Mouse (Mus musculus) midbrain, embryonic 10.5 days (tissue): Measurements from ENCODE around the gene Hist1h1d. TPM values are rescaled to one million over a fixed set of nuclear protein-coding genes. Genes with fewer than 3 reads are reported as not detected.

Source experiments
- DNase-seq: peaks from one replicate; pipeline ENCODE4 v3.0.0-alpha.2; 2017; ENCODE audit warnings: low spot score
- H3K27ac ChIP-seq: fragments of 300-500 bp; sonication (generic); replicated peaks from 2 replicates; pipeline ENCODE4 v1.5.1; 2016; ENCODE audit warnings: mild to moderate bottlenecking
- H3K27me3 ChIP-seq: fragments of 300-500 bp; sonication (generic); 2 replicates; pipeline ENCODE4 v1.6.1; 2016; ENCODE audit warnings: low read depth, mild to moderate bottlenecking; ENCODE audit not compliant: poor library complexity, severe bottlenecking
- H3K36me3 ChIP-seq: fragments of 300-500 bp; sonication (generic); 2 replicates; pipeline ENCODE4 v1.6.1; 2016; ENCODE audit warnings: mild to moderate bottlenecking, moderate library complexity
- H3K4me1 ChIP-seq: fragments of 300-500 bp; sonication (generic); 2 replicates; pipeline ENCODE4 v1.6.1; 2016
- H3K4me3 ChIP-seq: fragments of 300-500 bp; sonication (generic); 2 replicates; pipeline ENCODE4 v1.5.1; 2016; ENCODE audit warnings: mild to moderate bottlenecking, moderate library complexity
- H3K9me3 ChIP-seq: fragments of 300-500 bp; sonication (generic); replicated peaks from 2 replicates; pipeline ENCODE4 v1.6.1; 2016; ENCODE audit warnings: mild to moderate bottlenecking
- WGBS: fragments of 180-500 bp; shearing (Covaris S2); methylation state at CpG from one replicate; pipeline ENCODE4 v1.1.7; 2016; 5-methylcytosine and 5-hydroxymethylcytosine counted together
- microRNA-seq: library from miRNA; unstranded; fragments of <30 nt; microRNA quantifications from one replicate; pipeline ENCODE4, GENCODE M21; 2017
- polyA plus RNA-seq: library from polyadenylated mRNA; unstranded; fragments of >200 nt; fragmentation: Nextera tagmentation; extraction: Ambion mirVana; gene quantifications from 2 replicates; pipeline ENCODE4 v1.2.1, GENCODE M21; 2016

The Hist1h1d gene
- polyA plus RNA-seq, 1 experiment from 2014 or later: 0.63 TPM

- Histone ChIP-seq H3K27ac (no peak overlapping the region), H3K4me3 (no peak overlapping the region), H3K27me3 (no peaks in the 10 kb centered on the region), H3K9me3 (no peaks in the 10 kb centered on the region), H3K36me3 (no peaks in the 10 kb centered on the region), H3K4me1 (no peaks in the 10 kb centered on the region)
- DNase-seq: no peak
- WGBS: 89% methylated on average over 7 of the region's 7 CpGs
These were observed 50.2 kb downstream of the Hist1h1d start for GRCm38 (mm10) chr13:23603182-23603699.

GRCm38 (mm10) chr13:23604452-23604851, 51.4 kb downstream of the Hist1h1d start:
- WGBS: 96% methylated on average over 3 of the region's 3 CpGs

DNA sequence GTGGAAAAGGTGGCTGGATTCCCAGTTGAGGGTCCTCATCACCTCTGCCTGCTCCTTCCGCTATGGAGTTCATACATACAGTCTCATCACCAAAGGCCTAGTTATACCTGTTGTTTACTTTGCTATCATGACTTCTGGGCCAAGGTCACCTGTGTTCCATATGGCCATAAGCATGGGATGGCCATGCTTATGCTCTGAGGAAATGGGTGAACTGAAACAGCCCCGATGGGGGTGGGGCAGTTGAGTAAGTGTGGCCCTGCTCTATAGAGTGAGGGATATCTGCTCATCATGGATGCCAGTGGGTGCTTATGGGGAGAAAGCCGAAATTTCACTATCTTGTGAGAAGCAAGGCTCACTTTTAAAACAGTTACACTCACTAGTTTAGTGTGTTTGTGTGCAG, 52.0 kb downstream of the Hist1h1d start:
- Histone ChIP-seq H3K4me1 (no peaks in the 10 kb centered on the region), H3K9me3 (no peaks in the 10 kb centered on the region), H3K27ac (no peak overlapping the region), H3K4me3 (no peak overlapping the region), H3K27me3 (no peaks in the 10 kb centered on the region), H3K36me3 (no peaks in the 10 kb centered on the region)
- no peak for DNase-seq
- 87% methylated on average over 3 of the region's 3 CpGs for WGBS

More at GRCm38 (mm10) chr13:23604452-23604851, 51.4 kb downstream of the Hist1h1d start:
- H3K4me1 ChIP-seq: no peaks in the 10 kb centered on the region
- no peaks in the 10 kb centered on the region for H3K27me3 ChIP-seq
- no peak overlapping the region for H3K4me3 ChIP-seq
- no peaks in the 10 kb centered on the region for H3K36me3 ChIP-seq
- no peaks in the 10 kb centered on the region for H3K9me3 ChIP-seq
- no peak for DNase-seq
- no peak overlapping the region for H3K27ac ChIP-seq

DNA sequence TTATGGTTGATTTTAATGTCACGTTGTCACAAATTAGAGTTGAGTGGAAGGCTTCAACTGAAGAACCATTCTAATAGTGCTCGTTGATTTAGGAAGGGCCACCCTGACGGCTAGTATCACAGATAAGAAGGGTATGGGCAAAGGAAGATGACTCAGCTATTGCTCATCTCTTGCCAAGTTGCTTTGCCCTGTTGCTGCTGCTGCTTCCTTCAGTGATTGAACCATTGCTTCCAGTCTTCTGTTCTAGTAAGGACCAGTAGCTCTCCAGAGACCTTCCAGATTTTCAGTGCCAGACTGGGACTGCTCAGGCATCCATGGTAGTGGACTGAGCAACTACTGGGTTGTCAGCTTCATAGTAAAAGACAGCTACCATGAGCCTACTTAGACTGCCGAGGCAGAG, 56.1 kb downstream of the Hist1h1d start:
- no peak overlapping the region for H3K4me3 ChIP-seq
- no peaks in the 10 kb centered on the region for H3K36me3 ChIP-seq
- no peak for DNase-seq
- no peaks in the 10 kb centered on the region for H3K4me1 ChIP-seq
- no peaks in the 10 kb centered on the region for H3K9me3 ChIP-seq
- H3K27me3 ChIP-seq: no peaks in the 10 kb centered on the region
- no peak overlapping the region for H3K27ac ChIP-seq
- WGBS: 89% methylated on average over 4 of the region's 4 CpGs

GRCm38 (mm10) chr13:23609844-23610243, 56.8 kb downstream of the Hist1h1d start:
- DNase-seq: no peak
- H3K4me3 ChIP-seq: no peak overlapping the region
- H3K27me3 ChIP-seq: no peaks in the 10 kb centered on the region
- no peaks in the 10 kb centered on the region for H3K4me1 ChIP-seq
- H3K36me3 ChIP-seq: no peaks in the 10 kb centered on the region
- no peak overlapping the region for H3K27ac ChIP-seq
- H3K9me3 ChIP-seq: no peaks in the 10 kb centered on the region

Small RNA genes lying within 50 kb of the gene (microRNA-seq; reads per million reads assigned to microRNA genes)
- gene Gm44297 (0.90 reads per million), gene Gm44359 (not detected), gene Gm44394 (not detected), gene n-TStga1 (3.6 reads per million, percentile 6 among the genes with 10 or more reads in this experiment)

Other genes with a start within 250 kb of the Hist1h1d start
- gene Zfp322a, start 184.1 kb upstream of the Hist1h1d start, polyA plus RNA-seq: 55.6 and 58.6 TPM in 2 replicates
- 14.3 and 14.7 TPM in 2 replicates for gene Abt1, start 129.4 kb upstream of the Hist1h1d start, polyA plus RNA-seq
- gene Btn1a1, start 87.4 kb upstream of the Hist1h1d start, polyA plus RNA-seq: 0.04 and 0.06 TPM in 2 replicates
- 0.26 and 0.38 TPM in 2 replicates for gene Btn2a2, start 64.4 kb upstream of the Hist1h1d start, polyA plus RNA-seq
- 2.0 and 4.1 TPM in 2 replicates for gene Hist1h4h, start 22.2 kb upstream of the Hist1h1d start, polyA plus RNA-seq
- gene Hist1h2af, start 19.4 kb upstream of the Hist1h1d start, polyA plus RNA-seq: 4.7 and 9.5 TPM in 2 replicates
- gene Hist1h3g, start 17.8 kb upstream of the Hist1h1d start, polyA plus RNA-seq: 5.5 and 5.6 TPM in 2 replicates
- 1.00 and 1.0 TPM in 2 replicates for gene Hist1h2bh, start 9.9 kb upstream of the Hist1h1d start, polyA plus RNA-seq
- gene Hist1h3f, start 9.2 kb upstream of the Hist1h1d start, polyA plus RNA-seq: 1.1 and 1.5 TPM in 2 replicates
- gene Hist1h4f, start 1.6 kb upstream of the Hist1h1d start, polyA plus RNA-seq: 1.7 TPM in 1 of 2 replicates, not detected in the other
- 5.1 and 7.2 TPM in 2 replicates for gene Hist1h3e, start 9.1 kb downstream of the Hist1h1d start, polyA plus RNA-seq
- 85.6 and 104 TPM in 2 replicates for gene Hist1h2ae, start 18.0 kb downstream of the Hist1h1d start, polyA plus RNA-seq
- gene Hist1h2bg, start 18.1 kb downstream of the Hist1h1d start, polyA plus RNA-seq: 4.5 and 6.4 TPM in 2 replicates
- 3.8 TPM in 2 replicates for gene Hist1h2bf, start 20.9 kb downstream of the Hist1h1d start, polyA plus RNA-seq
- gene Hist1h2ad, start 21.1 kb downstream of the Hist1h1d start, polyA plus RNA-seq: 0.67 and 1.3 TPM in 2 replicates
- gene Hist1h3d, start 22.5 kb downstream of the Hist1h1d start, polyA plus RNA-seq: 6.2 and 10.8 TPM in 2 replicates
- gene Hist1h4d, start 28.3 kb downstream of the Hist1h1d start, polyA plus RNA-seq: 95.1 and 103 TPM in 2 replicates
- 3.1 and 3.2 TPM in 2 replicates for gene Hist1h2be, start 67.9 kb downstream of the Hist1h1d start, polyA plus RNA-seq
- 18.0 and 22.4 TPM in 2 replicates for gene Hist1h1e, start 69.3 kb downstream of the Hist1h1d start, polyA plus RNA-seq
- 1.3 TPM in 2 replicates for gene Hist1h2ac, start 130.7 kb downstream of the Hist1h1d start, polyA plus RNA-seq
- gene Hist1h2bc, start 130.9 kb downstream of the Hist1h1d start, polyA plus RNA-seq: 22.1 and 23.9 TPM in 2 replicates
- gene Hist1h1t, start 142.6 kb downstream of the Hist1h1d start, polyA plus RNA-seq: not detected in 2 replicates
- gene Hist1h4c, start 145.2 kb downstream of the Hist1h1d start, polyA plus RNA-seq: 4.9 and 5.1 TPM in 2 replicates
- 2.3 and 2.5 TPM in 2 replicates for gene Hfe, start 157.6 kb downstream of the Hist1h1d start, polyA plus RNA-seq
- gene Hist1h1c, start 185.5 kb downstream of the Hist1h1d start, polyA plus RNA-seq: 8.8 and 9.5 TPM in 2 replicates
- gene Hist1h3c, start 192.3 kb downstream of the Hist1h1d start, polyA plus RNA-seq: 7.3 and 9.5 TPM in 2 replicates
- gene Hist1h2bb, start 193.5 kb downstream of the Hist1h1d start, polyA plus RNA-seq: 2.3 and 2.4 TPM in 2 replicates
- gene Hist1h2ab, start 197.9 kb downstream of the Hist1h1d start, polyA plus RNA-seq: 44.4 and 45.3 TPM in 2 replicates
- gene Hist1h3b, start 199.0 kb downstream of the Hist1h1d start, polyA plus RNA-seq: 8.1 and 11.3 TPM in 2 replicates
- gene Hist1h4b, start 203.8 kb downstream of the Hist1h1d start, polyA plus RNA-seq: 4.9 and 6.9 TPM in 2 replicates
- gene Hist1h4a, start 208.0 kb downstream of the Hist1h1d start, polyA plus RNA-seq: 0.42 TPM in 1 of 2 replicates, not detected in the other
- gene Hist1h3a, start 209.1 kb downstream of the Hist1h1d start, polyA plus RNA-seq: 3.6 and 3.9 TPM in 2 replicates
- gene Hist1h1a, start 210.4 kb downstream of the Hist1h1d start, polyA plus RNA-seq: 1.7 and 2.7 TPM in 2 replicates
- 0.20 TPM in 1 of 2 replicates, not detected in the other for gene Trim38, start 216.7 kb downstream of the Hist1h1d start, polyA plus RNA-seq